Mouse (Mus musculus): ENCODE data around the gene Tspan13.

The Tspan13 gene

DNA sequence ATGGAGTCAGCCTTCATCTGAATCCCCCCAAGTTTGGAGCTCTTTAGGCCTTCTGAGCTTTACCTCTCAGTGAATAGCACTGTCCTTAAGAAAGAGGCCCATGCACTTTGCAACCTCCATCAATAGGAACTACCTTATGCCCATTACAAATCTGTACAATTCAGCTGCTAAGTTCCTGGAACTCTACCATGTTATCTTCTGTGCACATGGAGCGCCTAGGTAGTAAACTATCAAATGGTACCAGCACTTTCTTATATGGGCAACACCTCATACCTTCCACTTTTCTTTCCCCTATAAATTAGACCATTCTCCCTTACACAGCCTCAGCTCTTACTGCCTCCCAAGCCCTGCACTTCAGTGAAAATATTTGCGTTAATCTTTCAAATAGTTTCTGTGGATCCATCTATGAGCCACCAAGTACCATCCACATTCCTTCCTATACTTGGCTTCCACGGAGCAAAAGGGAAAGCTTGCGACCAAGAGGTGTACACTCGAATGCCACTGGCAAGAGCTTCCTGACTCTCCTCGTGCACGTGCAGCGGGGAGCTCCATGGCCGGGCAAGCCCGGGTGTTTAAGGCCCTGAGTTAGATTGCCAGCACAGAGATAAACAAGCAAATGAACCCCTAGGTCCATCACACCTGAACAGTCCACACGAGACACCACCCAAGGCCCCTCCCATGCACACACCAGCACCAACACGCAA, 11.5 kb downstream of the Tspan13 start:
- no peak for DNase-seq

DNA sequence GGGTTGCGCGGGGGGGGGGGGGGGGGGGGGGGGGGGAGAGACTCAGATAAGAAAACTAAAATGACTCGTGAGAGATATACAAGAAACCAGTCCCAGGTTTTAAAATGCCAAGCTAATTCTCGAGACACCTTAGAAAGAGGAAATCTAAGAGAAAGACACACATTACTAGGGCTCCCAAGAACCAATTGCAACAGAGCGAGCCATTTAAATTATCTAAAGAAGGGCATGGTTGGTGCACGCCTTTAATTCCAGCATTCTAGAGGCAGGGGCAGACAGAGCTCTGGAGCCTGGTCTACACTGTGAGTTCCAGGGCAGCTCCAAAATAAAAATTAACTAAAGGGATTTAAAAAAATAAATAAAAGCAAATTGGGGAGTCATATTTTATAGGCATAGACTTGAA, 12.6 kb downstream of the Tspan13 start:
- DNase-seq: no peak

DNA sequence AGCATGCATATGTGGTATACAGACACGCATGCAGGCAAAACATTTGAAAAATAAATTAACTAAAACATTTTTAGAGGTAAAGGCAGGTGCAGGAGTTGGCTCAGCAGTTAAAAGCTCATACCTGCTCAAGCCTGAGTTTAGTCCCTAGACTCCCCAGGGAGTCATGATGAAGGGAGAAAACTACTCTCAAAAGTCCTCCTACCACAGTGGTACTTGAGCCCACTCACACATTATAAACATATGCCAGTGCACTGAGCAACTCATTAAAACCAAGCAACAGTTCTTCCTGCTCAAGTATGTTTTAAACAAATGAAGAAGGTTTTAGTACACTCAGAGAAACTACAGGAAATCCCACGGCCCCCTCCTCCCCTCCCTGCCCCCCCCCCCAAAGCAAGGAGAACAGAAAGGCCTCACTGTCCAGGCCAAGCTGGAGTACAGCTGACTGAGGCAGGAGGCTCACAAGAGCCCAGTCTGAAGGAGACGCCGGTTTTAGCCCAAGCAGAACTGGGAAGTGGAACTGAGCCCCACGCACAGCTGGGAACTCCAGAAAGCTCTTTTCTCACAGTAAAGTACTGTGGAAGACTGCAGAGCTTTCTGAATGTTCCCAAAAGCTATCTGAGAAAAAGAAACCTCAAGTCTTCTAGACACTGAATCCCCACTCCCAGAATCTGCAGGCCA, 13.2 kb downstream of the Tspan13 start:
- no peak for DNase-seq

DNA sequence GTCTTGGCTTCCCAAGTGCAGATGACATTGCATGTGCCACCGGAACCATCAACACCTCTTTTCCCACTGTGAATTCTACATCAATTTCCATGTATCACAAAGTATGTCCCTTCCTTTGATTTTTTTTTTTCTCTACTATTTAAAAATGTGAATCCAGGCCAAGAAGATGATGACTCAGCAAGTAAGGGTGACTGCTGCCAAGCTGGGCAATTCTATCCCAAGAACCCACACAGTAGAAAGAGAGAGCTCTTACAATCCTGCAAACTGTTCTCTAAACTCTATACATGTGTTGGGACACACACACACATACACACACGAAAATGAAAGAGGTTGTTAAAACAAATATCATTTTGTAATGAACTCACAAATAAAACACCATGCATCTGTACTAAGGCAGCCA, 15.1 kb downstream of the Tspan13 start:
- no peak for DNase-seq

DNA sequence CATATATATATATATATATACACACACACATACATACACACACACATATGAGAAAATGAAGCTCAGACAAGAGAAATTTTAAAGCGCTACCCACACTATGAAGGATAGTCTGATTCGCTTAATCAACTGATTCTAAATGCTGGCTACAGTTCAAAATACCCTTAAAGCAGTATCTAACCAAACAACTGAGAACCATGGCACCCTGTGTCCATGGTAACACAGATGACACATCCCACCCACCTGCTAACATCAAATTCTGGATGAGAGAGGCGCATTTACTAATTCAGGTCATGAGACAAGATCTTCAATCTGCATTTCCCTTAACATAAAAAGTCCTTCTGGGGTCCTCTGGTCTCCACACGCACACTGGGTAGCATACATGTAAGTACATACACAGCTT, 16.2 kb downstream of the Tspan13 start:
- no peak for DNase-seq

DNA sequence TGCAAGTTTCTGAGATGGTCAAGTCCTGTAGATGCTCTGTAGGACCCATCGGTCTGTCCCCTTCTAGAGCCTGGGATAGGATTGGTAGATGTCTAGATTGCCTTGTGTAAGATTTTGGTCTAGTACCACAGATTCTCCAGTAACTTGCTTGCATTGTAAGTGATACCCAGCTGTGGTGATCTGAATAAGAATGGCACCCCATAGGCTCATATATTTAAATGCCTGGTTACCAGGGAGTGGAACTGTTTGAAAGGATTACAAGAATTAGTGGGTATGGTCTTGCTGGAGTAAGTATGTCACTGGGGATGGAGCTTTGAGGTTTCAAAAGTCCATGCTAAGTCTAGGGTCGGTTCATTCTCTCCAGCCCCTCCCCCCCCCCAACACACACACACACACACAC, 21.6 kb downstream of the Tspan13 start:
- DNase-seq: no peak

DNA sequence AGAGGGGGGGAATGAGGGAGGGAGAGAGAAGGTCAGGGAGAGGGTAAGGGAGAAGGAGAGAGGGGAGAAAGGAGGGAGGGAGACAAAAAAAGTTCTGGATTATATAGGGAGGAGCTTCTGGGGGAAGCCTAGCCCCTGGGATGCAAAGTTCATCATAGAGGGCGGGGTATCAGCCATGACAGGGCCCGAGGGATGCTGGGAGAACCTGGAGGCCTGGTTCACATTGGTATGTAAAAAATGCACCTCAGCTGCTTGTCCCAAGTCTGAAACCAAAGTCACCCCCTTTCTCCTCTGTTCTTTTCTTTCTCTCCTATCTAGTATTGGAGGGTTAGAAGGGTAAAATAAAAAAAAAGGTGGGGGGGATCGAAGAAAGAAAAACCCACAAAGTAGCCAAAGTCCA, 22.2 kb downstream of the Tspan13 start:
- no peak for DNase-seq

DNA sequence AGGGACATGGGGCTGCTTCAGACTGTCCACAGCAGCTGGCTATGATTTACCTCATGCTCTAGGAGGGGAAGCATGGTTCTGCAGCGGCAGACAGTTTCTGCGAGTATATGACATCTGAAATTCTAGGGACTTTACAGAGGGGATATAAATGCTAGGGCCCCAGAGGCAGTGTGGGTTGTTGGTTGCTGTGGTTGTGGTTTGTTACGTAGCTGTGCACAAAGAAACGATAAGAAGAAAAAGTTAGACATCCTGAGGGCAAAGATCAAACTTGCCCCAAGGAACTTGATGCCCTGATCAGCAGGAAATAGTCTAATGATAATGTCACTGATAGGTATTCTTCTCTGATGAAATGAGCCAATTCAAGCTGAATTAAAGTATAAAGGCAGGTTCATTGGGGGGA, 22.7 kb downstream of the Tspan13 start:
- no peak for DNase-seq

DNA sequence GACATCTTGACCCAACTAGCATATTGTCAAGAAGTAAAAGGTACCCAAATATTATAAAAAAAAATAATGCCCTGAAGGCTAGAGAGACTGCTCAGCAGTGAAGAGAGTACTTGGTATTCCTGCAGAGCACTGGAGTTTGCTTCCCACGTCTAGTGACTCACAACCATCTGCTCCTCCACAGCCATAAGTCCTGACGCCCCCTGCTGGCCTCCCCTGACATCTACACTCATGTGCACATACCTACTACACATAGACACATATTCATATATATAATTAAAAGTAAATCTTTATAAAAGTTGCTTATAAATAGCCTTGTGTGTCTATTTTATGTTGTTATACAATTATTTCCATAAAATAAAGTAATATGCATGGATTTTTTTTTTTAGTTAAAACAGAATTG, 24.5 kb downstream of the Tspan13 start:
- DNase-seq: peak in 1 of 2 experiments; percentile 16

DNA sequence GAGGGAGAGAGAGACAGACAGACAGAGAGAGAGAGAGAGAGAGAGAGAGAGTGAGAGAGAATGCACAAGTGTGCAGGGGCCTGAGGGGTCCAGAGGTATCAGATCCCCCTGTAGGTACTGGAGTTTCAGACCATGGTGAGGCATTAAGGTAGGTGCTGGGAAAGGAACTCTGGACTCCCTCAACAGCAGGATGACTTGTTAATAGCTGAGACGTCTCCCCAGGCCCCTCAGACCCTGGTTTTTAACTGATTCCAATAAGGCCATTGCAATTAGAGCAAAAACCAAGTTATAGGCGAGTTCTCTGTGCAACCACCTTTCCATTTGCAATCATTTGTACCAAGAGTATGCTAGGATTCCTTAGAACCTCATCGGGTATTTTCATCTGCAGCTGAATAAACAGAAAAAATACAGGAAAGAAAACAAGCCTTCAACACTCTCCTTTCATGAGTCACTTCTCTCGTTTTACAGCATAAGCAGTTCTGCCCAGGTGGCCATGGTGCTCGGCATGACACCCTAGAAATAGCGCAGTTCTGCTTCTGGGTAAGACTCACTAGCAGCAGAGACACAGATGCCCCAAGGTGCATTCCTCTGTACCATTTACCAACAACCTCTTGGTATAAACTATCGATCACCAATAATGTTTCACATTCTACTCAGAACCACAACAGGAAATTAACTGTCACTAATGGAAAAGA, 28.9 kb downstream of the Tspan13 start:
- DNase-seq: no peak

DNA sequence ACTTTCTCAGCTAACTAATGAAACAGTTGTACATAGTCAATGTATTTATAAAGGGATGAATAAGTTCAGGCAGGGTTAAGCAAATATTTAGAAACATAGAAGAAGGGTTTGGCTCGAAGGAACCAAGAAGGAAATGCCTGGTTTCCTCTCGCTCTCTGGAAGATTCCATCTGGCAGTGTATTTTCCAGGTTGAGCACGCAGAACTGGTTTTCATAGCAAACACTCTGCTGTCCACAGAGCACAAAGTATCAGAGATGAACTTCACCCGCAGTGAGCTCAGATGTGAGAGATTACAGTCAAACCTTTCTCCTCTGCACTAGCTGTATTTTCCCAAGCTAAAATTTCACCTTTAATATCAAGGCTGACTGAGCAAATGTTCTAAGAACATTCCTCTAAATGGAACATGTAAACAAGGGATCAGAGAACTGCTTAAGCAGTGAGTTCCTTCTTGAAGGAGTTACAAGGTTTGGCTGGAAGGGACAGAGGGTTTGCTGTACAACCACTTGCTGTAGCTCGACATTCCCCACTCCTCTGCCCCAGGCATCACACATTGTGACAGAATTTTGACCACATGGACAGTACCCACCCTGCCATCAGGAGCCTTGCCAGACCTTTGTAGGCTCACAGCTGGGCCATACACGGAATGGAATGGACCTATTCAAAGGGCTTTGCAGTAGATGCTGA, 33.8 kb downstream of the Tspan13 start:
- DNase-seq: no peak

DNA sequence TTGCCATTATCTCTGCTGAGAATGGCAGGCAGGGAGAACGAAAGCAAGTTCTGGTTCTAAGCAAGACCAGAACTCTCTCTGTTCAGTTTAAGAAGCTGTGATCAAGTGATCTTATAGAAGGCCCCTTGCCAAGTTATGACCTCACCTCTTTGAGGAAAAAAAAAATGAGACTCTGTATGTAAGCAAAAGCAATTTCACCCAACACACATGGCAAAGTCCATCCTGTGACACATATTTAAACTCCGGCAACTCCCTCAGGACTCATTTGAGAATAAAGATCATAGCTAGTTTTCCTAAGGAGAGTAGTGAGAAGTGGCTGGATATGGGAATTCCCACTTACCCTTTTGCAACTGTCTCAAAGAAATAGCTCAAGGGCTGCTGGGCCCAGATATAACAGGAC, 34.7 kb downstream of the Tspan13 start:
- no peak for DNase-seq

DNA sequence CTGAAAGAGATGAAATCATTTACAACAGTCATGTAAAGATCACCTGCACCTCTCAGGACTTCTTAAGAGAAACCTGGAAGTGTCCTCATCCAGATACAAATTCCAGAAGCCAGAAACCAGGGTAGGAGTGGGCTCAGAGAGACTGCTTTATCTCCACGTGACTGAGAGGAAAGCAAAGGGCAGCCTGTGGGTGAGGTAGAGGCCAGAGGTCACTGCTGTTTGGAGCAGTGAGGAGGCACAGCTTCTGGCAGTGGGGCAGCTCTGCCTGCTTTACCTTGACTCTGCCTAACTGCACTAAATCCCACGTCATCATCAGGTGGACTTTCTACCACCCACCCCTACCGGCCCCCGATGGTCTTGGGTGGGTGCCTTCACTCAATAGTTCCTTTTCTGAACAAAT, 37.6 kb downstream of the Tspan13 start:
- DNase-seq: no peak

DNA sequence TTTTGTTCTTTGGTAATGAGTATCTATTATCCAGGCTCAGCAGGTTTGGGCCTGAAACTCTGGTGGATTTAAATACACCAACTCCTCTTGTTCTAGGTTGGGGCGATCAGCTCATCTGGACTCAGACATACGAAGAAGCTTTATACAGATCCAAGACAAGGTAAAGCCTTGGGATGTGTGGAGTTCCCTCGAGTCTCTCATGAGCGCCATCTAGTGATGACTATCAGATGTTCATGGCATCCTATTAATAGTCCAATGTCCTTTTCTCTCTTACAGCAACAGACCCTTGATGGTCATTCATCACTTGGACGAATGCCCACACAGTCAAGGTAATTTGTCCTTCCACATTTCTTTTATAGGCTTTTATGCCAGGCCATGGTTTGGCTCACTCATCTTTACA, 46.5 kb downstream of the Tspan13 start:
- DNase-seq: peak; percentile 47 to 71

DNA sequence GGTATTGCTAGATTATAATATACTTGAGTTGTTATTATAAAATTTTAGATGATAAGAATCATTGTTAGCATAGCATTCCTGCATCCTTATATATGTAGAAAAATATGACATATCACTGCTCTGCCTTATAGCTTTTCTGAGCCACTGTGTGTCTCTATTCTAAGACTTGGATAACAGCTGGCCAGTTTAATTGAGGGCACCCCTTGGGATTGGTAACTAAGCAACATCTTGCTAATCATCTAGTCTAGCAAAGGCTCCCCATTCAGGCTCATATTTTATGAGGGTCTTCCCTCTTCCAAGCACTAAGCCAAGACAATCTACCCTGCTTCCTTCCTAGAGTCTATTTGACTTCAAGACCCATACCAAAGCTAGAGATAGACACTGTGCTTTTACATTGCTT, 48.2 kb downstream of the Tspan13 start:
- DNase-seq: no peak

DNA sequence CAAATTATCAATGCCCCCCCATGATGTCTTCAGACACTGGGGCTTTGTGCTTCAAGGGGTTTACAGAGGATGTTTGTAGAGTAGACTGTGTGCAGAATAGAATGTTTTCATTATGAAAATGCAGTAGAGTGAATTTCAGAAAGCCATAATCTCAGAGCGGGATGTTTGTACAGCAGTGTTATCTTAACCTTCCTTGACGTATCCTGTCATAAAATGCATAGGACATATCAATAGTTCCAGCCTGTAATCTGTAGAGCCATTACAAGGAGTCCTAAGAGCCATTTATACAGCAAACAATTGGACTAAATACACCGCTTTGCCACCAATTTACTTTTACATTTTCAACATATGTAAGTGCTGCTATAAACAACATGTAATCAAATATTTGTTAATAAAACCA, 48.7 kb downstream of the Tspan13 start:
- no peak for DNase-seq

DNA sequence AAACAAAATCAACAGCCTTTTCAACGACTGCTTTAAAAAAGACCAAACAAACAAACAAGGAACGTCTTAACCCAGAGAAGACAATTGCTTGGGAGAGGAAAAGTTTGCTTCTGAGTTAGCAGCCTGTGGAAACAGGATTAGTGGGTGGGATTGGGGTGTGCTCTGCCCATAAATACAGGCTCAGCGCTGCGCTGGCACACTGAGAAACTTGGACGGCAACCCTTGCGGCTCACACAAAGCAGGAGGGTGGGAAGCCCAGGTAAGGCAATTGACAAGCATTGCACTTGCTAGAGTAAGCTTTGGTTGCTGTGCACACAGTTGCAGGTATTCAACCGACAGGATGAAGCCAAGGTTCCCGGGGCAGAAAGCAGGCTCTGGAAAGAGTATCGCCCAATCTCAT, 49.6 kb downstream of the Tspan13 start, which contains the start of gene Agr2:
Agr2 (plus strand) TSS at position 197 of the 400 bp plus-strand sequence.
- DNase-seq: no peak

DNA sequence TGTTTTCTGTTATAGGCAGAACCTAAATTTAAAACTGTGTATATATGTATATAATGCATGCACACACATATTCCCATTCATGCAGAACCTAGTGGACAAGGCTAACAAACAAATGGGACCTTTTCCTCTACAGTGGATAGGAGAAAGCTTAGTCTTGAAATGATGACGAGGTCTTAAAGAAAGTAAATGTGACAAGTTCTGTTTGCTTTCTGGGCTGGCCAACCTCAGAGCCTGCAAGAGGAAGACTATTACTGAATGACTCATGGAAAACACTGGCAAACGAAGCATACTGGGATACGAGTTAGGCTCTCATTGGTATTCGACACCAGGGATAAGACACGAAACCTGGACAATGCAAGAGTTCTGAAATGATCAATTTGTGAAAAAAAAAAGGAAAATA, 57.6 kb downstream of the Tspan13 start:
- no peak for DNase-seq

DNA sequence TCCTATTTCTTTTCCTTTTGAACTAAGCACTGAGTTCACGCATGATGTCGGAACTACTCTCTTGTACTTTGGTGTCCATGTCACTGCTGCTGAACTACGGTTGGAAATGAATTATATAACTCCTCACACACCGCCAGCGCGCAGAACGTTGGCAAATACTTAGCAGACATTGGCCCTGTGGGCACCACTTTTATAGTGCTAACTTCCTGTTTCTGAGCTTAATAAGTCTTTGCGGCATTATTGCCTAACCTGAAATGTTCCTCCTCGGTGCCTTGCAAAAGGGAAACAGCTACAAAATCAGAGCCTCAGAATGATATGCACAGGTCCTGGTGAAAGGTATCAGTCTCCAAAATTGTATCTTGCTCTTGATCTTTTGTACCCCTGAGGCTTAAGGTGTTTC, 58.8 kb downstream of the Tspan13 start:
- no peak for DNase-seq

DNA sequence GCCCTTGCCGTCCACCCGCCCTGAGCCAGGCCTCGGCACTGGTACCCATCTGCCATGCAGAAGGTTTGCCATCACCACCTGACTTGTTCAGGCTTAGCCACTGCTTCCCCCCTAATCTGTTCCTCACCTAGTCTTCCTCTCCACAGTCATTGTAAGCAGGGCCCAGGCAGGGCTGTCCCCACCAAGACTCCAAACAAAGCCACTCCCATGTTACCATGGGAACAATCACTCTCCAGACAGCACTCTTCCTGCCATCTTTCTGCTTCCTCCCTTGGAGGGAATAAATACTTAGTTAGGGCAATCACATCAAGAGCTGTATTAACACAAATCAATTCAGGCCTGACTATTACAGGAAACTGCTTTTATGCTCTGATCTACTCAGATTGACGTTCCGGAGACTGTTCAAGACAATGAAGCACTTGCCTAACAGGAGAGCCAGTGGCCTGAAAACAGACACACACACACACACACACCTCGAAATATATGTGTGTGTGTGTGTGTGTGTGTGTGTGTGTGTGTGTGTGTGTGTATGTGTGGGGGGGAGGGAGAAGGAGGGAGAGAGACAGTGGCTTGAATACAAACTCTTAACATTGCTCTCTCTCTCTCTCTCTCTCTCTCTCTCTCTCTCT, 60.5 kb downstream of the Tspan13 start:
- DNase-seq: peak; percentile 36 to 43

DNA sequence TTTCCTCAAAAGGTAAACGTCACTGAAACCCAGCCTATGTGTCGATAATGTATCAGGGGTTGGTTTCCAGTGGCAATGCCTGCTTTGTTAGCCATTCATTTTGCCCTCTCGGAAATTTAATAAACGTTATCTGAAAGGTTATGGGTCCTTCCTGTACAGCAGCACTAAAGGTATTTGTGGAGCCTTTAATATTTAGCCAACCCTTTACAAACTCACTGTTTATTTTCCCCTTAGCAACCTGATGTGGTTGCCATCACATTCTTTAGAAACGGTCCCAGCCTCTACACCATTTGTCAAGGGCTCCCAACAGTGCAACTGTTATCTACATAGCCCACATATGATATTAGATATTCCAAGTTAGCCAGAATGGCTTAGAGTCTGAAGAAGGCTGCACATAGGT, 62.7 kb downstream of the Tspan13 start:
- DNase-seq: no peak

DNA sequence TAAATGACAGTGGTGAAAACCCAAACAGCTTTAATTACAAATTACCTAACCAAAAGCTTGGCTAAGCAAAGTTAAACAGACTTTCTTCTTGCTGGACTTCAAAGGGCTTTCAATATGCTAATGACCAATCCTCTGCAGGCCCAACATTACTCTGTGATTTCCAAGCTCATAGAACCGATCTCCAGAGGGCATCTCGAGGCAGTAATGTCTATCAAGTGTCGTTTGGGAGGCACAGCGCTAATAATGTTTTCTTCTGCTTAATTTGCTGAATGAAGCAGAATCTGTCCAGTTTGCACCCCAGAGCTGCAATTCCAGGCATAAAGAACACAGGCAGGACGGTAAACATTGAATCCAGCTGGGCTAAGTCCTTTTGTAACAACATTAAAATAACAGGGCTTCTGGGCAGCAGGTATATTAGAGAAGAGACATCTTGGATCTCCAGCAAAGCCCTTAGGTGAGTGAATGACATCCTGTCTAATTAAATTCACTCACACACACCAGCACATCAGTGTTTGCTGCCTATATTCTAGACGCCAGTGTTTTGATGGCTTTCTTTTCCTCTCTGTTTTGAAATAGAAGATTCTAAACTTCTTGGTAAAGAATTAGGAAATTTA, 64.6 kb downstream of the Tspan13 start:
- no peak for DNase-seq

DNA sequence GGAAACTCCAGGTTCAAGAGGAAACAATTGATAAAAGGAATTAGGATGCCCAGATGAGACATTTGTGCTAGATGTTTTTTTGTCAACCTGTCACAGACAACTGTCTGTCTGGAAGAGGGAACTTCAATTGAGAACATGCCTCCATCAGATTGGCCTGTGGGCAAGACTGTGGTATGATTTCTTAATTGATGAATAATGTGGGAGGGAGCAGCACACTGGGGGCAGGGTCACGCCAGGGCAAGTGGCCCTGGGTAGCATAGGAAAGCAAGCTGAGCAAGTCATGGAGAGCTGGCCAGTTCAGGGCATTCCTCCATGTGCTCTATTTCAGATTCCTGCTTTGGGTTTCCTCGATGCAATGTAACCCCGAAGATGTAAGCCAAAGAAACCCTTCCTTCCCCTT, 66.4 kb downstream of the Tspan13 start:
- DNase-seq: no peak

Data from cerebellum, postnatal 10 days (tissue).